ENCODE assay signal across 8 mouse cellular contexts in the genomic region with DNA sequence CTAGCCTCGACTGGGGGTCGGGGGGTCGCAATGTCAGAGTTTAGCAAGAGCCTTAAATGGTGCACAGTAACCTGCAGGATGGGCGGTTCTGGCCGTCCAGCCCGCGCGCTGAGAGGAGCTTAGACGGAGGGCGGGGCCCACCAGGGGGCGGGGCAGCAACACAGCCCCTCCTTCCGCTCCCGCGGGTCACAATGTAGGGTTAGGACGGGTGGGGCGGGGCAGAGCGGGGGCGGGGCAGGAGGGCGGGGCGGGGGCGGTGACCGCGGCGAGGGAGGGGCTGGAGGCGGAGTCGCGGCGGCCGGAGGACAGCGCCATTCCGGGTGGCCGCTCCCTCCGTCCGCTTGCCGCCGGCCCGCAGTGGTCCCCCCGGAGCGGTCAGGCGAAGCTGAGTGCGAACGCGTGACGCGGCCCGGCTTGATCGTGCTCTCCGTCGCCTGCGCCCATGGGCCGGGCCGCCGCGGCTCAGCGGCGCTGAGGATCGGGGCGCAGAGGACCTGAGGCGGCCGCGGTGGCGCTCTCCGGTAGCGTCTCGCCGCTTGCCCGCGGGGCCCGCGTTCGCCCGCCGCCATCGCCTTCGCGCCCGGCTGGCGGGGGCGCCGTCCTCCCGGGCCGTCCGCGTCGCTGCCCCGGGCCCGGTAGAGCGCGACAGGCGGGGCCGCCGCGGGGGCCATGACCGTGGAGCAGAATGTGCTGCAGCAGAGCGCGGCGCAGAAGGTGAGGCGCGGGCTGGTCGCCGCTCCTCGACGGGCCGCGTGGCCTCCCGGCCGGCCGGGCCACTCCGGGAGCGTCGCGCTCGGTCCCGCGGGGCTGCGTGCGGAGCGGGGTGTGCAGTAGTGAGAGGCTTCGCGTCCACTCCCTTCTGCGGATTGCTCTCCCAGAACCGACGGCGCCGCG. TPM values are rescaled to one million over a fixed set of nuclear protein-coding genes. Genes with fewer than 3 reads are reported as not detected.
DNase-seq lines count a peak whose midpoint lies in the region; ATAC-seq lines count a peak whose summit lies in the region.

Gene Usp25 (plus strand): TSS at position 280 of the 894 bp plus-strand sequence.

- ATAC-seq in inflammation-experienced regulatory T-cells, adult 6 months = peak; percentile 64

- intact Hi-C loops in left cerebral cortex, postnatal 25 days (cut with DNase I) = loop anchor here (5.0 kb wide), 2 partner anchors 61 to 101 kb away; no protein-coding TSS in a partner anchor

- peak; percentile 87 to 88 for DNase-seq in adrenal gland, adult 18-20 months (ENCODE audit: low spot score in 2 of 2)
- peak; percentile 94 for DNase-seq in embryo, embryonic 11 days
- DNase-seq in gastrocnemius, postnatal 25 days = peak; percentile 94
- peak; percentile 68 to 81 for DNase-seq in left cerebral cortex, postnatal 25 days (ENCODE audit: low spot score in 2 of 2)
- DNase-seq in mesoderm, embryonic 11.5 days (ENCODE audit: low read depth, low spot score) = peak; percentile 90
- peak; percentile 78 for DNase-seq in right cerebral cortex, postnatal 25 days
- DNase-seq in urinary bladder, postnatal 4 days (ENCODE audit: low spot score in 2 of 2) = peak; percentile 87 to 91

RNA-seq across cellular contexts. Expression of gene Usp25, which starts in this region (rescaled TPM):
- 10 to 100 TPM; 39.5 to 45.6 TPM for total RNA-seq in adrenal gland, adult 18-20 months (2021)
- total RNA-seq in gastrocnemius, postnatal 25 days (2021) = 10 to 100 TPM; 75.0 to 88.3 TPM
- 10 to 100 TPM; 24.7 to 30.1 (median 26.5) TPM for polyA plus RNA-seq in inflammation-experienced regulatory T-cells, adult 6 months (2017; shearing (Covaris generic))
- 10 to 100 TPM; 29.5 to 29.7 TPM for total RNA-seq in left cerebral cortex, postnatal 25 days (2021)

Comparison
In these comparisons a context has a peak if more than half of its experiments do, and no peak if none do; other contexts are left out.
1. Peak in every context shown above with its lines: DNase-seq and ATAC-seq.